Mouse (Mus musculus) midbrain, embryonic 13.5 days (tissue): Measurements from ENCODE around the gene E4f1. TPM values are rescaled to one million over a fixed set of nuclear protein-coding genes. Genes with fewer than 3 reads are reported as not detected.

Experiments used
- ATAC-seq: fragments of 200-750 bp; cut with Nextera tagmentation; 2 replicates; pipeline ENCODE4 v1.8.0; 2017; ENCODE audit warnings: mild to moderate bottlenecking, moderate TSS enrichment, moderate library complexity
- H3K27ac ChIP-seq: fragments of 300-500 bp; sonication (generic); 2 replicates; pipeline ENCODE4 v1.5.1; 2015; ENCODE audit warnings: inconsistent platforms, mild to moderate bottlenecking, moderate library complexity
- H3K27me3 ChIP-seq: fragments of 300-500 bp; sonication (generic); 2 replicates; pipeline ENCODE4 v1.6.1; 2015; ENCODE audit warnings: mild to moderate bottlenecking, inconsistent platforms
- H3K36me3 ChIP-seq: fragments of 300-500 bp; sonication (generic); 2 replicates; pipeline ENCODE4 v1.6.1; 2015; ENCODE audit warnings: mild to moderate bottlenecking, inconsistent platforms
- H3K4me1 ChIP-seq: fragments of 300-500 bp; sonication (generic); replicated peaks from 2 replicates; pipeline ENCODE4 v1.6.1; 2015; ENCODE audit warnings: inconsistent platforms
- H3K4me2 ChIP-seq: fragments of 300-500 bp; sonication (generic); replicated peaks from 2 replicates; pipeline ENCODE4 v1.6.1; 2015; ENCODE audit warnings: moderate library complexity, mild to moderate bottlenecking, inconsistent platforms
- H3K4me3 ChIP-seq: fragments of 300-500 bp; sonication (generic); replicated peaks from 2 replicates; pipeline ENCODE4 v1.5.1; 2015; ENCODE audit warnings: mild to moderate bottlenecking, inconsistent platforms
- H3K9ac ChIP-seq: fragments of 300-500 bp; sonication (generic); replicated peaks from 2 replicates; pipeline ENCODE4 v1.6.1; 2015; ENCODE audit warnings: mild to moderate bottlenecking, inconsistent platforms
- H3K9me3 ChIP-seq: fragments of 300-500 bp; sonication (generic); 2 replicates; pipeline ENCODE4 v1.6.1; 2016; ENCODE audit warnings: mild to moderate bottlenecking, inconsistent platforms
- WGBS: fragments of 180-500 bp; shearing (Covaris S2); methylation state at CpG from one replicate; pipeline ENCODE4 v1.1.7; 2015; 5-methylcytosine and 5-hydroxymethylcytosine counted together
- polyA plus RNA-seq: library from polyadenylated mRNA; unstranded; fragments of >200 nt; fragmentation: Nextera tagmentation; extraction: Ambion mirVana; gene quantifications from 2 replicates; pipeline ENCODE4 v1.2.1, GENCODE M21; 2015

The E4f1 gene
- polyA plus RNA-seq, 1 experiment from 2014 or later, result 45.1 TPM

DNA sequence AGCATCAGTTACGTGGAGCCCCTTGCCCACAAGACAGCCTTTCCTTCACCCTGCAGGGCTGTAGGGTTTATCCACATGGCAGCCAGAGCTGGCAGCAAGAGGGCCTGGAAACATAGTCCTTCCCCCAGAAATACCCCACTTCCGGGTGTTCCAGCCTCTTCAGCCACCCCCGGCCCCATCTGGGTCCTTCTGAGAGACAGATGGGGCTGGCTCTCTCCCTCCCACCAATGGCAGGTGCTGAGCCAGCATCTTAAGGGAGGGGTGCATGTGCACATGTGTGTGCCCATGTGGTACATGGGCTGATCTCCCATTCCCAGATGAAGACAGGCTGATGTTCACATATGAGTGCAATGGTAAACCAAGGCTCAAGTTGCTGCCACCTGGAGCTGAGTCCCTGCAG lies 25.3 kb upstream of the E4f1 start:
- Histone ChIP-seq H3K9ac (no peak overlapping the region), H3K27ac (no peak overlapping the region), H3K27me3 (no peaks in the 10 kb centered on the region), H3K9me3 (no peaks in the 10 kb centered on the region), H3K4me3 (no peak overlapping the region), H3K36me3 (peaks cover 47% of the 10 kb centered on the region), H3K4me2 (no peak overlapping the region), H3K4me1 (peaks cover 14% of the 10 kb centered on the region)
- 74% methylated on average over 3 of the region's 3 CpGs for WGBS
- ATAC-seq, result no peak

DNA sequence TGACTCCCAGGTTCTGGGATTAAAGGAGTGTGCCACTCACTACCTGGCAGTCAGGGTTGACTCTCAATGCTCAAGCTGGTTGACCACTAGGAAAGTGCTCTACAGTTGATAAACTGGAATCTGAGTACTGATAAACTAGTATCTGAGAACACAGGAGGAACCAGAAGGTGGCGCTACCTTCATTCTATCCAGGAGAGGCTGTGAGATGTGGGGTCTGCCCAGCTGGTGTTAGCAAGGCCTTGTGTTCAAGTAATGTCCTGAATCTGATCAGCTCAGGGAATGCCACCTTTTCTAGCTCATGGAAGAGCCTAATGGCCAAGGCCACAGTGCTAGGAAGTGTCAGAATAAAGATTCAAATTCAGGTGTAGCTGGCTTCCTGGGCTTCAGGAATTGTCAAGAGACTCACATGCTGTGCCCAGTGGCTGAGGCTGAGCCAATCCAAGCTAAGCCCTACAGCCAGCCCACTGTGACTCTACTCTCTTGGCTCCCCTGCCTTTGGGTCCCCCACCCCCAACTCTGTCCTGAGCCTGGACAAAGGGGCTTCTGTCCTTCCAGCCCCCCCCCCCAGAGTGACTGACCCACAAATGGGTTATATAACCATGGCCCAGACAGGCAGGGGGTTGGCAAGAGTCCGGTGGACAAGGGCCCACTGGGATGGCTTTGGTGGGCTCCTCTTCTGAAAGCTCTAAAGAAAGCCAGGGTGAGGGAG lies 24.7 kb upstream of the E4f1 start:
- H3K36me3 ChIP-seq, result peaks cover 41% of the 10 kb centered on the region
- no peak overlapping the region for H3K27ac ChIP-seq
- H3K9ac ChIP-seq, result no peak overlapping the region
- WGBS, result 37% methylated on average over 2 of the region's 2 CpGs
- H3K27me3 ChIP-seq, result no peaks in the 10 kb centered on the region
- H3K9me3 ChIP-seq, result no peaks in the 10 kb centered on the region
- no peak overlapping the region for H3K4me2 ChIP-seq
- ATAC-seq, result no peak
- H3K4me1 ChIP-seq, result peaks cover 21% of the 10 kb centered on the region
- no peak overlapping the region for H3K4me3 ChIP-seq

DNA sequence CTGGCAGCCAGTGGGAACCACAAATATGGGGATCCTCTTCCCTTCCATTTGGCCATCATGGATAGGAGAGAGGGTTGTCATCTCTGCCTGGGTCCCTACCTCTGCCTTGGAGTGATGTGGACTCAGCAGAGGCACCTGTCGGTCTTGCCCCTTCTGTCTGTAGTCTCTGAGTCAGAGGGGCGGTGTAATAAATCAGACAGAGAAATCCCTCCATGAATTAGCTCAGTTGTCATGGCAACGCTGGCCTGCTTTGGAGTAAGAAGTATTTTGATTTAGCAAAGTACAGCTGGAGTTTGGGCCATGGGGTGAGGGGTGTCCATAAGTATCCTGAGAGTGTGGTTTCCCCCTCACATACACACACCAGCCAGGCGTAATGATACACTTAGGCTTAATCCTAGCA lies 20.3 kb upstream of the E4f1 start:
- no peaks in the 10 kb centered on the region for H3K36me3 ChIP-seq
- H3K4me2 ChIP-seq, result peak overlapping the region; percentile 86
- peak overlapping the region; percentile 97 for H3K27ac ChIP-seq
- ATAC-seq, result no peak
- H3K27me3 ChIP-seq, result no peaks in the 10 kb centered on the region
- 57% methylated on average over 4 of the region's 4 CpGs for WGBS
- H3K9ac ChIP-seq, result peak overlapping the region; percentile 95; the same call in 1 of the 2 replicates
- H3K9me3 ChIP-seq, result no peaks in the 10 kb centered on the region
- H3K4me1 ChIP-seq, result peaks cover 40% of the 10 kb centered on the region
- peak overlapping the region; percentile 90 for H3K4me3 ChIP-seq

DNA sequence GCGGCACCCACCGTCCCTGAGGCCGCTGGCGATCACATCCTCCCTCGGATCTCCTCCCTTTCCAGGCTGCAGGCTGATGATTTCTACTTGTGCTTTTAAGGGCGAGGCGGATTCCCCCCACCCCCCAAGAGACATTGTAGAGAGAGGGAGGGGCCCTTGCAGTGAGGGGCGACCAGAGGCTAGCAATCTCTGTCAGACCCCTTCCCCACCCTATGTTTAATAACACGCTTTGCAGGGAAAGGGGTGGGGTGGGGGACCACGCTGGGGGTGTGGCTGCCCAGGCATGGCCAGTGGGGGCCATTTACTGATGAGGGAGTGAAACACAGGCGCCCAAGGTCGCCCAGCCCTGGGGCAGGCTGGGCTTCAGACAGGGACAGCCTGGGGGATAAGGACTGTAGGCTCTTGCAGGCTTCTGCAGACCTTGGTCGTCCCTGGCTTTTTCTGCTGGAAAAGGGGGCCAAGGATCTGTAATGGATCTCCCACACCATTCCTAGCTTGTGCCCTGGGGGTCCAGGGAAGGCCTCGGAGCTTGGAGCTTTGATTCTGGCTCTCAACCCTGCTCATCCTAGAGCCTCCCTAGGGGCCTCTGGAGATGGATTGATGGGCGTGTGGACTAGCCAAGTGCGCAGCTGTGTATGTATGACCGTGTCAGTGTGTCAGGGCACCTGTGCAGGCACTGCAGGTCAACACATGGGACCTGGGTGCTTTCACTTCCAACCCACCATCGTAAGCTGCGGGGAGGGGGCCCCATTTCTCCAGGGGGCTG lies 19.3 kb upstream of the E4f1 start:
- peak overlapping the region; percentile 90 for H3K4me3 ChIP-seq
- H3K27me3 ChIP-seq, result no peaks in the 10 kb centered on the region
- peak overlapping the region; percentile 95 for H3K9ac ChIP-seq
- ATAC-seq, result peak; percentile 53
- no peaks in the 10 kb centered on the region for H3K36me3 ChIP-seq
- peak overlapping the region; percentile 97 for H3K27ac ChIP-seq
- H3K4me2 ChIP-seq, result peak overlapping the region; percentile 86
- WGBS, result 12% methylated on average over 19 of the region's 19 CpGs
- H3K4me1 ChIP-seq, result peaks cover 39% of the 10 kb centered on the region
- no peaks in the 10 kb centered on the region for H3K9me3 ChIP-seq

DNA sequence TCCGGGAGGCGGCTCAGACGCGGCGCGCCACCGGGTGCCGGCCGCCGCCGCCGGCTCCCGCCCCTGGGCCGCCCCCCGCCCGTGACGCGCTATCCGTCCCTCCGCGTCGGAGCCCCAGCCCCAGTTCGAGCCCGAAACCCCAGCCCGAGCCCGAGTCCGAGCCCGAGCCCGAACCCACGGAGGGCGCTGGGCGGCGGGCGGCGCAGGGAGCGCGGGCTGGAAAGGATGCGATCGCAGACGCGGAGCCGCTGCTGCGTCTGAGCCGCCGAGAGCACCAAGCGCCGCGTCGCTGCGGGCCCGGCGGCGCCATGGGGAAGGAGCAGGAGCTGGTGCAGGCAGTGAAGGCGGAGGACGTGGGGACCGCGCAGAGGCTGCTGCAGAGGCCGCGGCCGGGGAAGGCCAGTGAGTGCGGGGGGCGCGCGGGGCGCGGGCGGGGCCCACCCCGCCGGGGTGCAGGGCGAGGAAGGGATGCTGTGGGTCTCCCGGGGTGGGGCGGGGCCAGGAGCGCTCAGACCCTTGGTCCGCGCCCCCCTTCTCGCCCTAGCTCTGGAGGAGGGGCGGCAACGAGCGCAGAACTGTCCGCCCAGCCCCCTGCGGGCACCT lies 18.6 kb upstream of the E4f1 start:
- ATAC-seq, result peak; percentile 81
- WGBS, result under 1% methylated on average over 75 of the region's 81 CpGs
- H3K9me3 ChIP-seq, result no peaks in the 10 kb centered on the region

DNA sequence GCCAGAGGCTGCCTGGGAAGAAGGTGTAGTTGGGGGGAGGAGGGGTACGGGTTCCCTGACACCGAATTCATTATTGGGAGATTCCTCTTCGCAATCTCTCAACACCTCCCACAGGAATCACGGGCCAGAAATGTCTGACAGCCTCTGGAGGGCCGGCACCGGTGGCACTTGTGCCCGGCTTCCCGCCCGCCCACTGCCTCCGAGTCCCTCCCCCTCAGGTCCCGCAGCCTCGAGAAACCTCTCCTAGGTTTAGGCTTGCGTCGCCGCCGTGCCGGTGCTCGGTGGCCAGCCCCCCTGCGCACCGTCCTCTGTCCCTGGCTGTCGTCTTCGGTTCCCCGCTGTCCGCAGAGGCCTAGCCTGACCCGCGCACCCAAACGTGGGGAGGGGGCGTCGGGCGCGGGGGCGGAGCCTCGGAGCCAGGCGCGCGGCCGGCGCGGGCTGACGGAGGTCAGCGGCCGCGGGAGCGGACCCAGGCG lies 18.1 kb upstream of the E4f1 start, which contains the start of gene Caskin1:
Gene Caskin1 (plus strand): TSS at position 416 of the 476 bp plus-strand sequence.
- Histone ChIP-seq H3K36me3 (no peaks in the 10 kb centered on the region), H3K27me3 (no peaks in the 10 kb centered on the region), H3K9ac (peak within 1 kb of the TSS; percentile 95), H3K4me2 (peak within 1 kb of the TSS; percentile 86), H3K9me3 (no peaks in the 10 kb centered on the region), H3K4me1 (peaks cover 39% of the 10 kb centered on the region), H3K4me3 (peak within 1 kb of the TSS; percentile 90), H3K27ac (peak within 1 kb of the TSS; percentile 97)
- WGBS, result 1% methylated on average over 42 of the region's 45 CpGs
- ATAC-seq, result peak; percentile 78

More for the DNA sequence above, 18.6 kb upstream of the E4f1 start:
- Histone ChIP-seq H3K9ac (peak overlapping the region; percentile 95), H3K36me3 (no peaks in the 10 kb centered on the region), H3K27ac (peak overlapping the region; percentile 97), H3K4me2 (peak overlapping the region; percentile 86), H3K27me3 (no peaks in the 10 kb centered on the region), H3K4me3 (peak overlapping the region; percentile 90), H3K4me1 (peaks cover 39% of the 10 kb centered on the region)

DNA sequence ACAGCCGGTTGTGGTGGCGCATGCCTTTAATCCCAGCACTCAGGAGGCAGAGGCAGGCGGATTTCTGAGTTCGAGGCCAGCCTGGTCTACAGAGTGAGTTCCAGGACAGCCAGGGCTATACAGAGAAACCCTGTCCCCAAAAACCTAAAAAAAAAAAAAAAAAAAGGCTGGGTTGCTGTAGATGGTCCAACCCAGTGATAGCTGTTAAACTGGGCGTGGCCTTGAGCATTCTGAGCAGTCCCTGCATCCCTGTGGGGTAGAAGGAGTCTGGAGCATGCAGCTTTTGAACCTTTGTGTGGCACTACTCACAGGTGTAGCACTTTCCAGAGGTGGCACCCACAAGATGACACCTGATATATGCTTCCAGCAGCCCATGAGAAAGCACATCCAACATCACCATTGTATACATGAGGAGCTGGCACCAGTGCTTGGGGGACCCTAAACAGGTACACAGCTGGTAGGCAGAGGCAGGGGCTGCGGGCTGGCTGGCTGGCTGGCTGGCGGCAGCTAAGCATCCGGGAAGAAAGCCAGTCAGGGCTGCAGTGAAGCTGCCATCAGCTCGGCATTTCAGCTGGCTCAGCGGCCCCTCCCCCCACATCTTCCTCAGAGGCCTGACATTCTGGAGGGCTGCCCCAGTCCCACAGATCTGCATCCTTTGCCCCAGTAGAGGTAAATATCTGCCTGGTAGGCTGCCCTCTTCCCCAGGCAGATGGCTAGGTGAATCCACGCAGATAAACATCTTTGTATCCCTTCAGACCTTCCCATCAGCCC lies 15.2 kb upstream of the E4f1 start:
- Histone ChIP-seq H3K36me3 (no peaks in the 10 kb centered on the region), H3K9me3 (no peaks in the 10 kb centered on the region), H3K4me1 (peaks cover 28% of the 10 kb centered on the region), H3K27ac (peak overlapping the region; percentile 79), H3K4me2 (0 out of 2 replicates have a peak overlapping the region, but pooled peaks have one; percentile 15), H3K27me3 (no peaks in the 10 kb centered on the region), H3K4me3 (no peak overlapping the region), H3K9ac (peak overlapping the region; percentile 52)
- no peak for ATAC-seq
- 46% methylated on average over 11 of the region's 11 CpGs for WGBS

DNA sequence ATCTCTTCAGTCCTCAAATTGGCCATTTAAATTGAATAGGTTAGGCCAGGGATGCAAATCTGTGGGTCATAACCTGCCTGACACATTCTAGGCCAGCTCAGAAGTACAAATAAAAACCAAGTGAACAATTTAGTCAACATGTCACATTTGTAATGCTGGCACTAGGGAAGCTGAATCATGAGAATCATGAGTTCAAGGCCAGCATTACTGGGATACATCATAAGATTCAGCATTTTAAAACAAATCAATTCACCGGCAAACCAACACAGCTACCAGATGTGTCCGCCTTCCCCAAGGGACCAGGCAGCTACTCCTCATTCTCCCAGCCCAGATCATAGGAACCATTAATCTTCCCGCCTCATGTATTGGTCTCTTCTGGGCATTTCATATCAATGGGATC lies 13.4 kb upstream of the E4f1 start:
- Histone ChIP-seq H3K4me2 (no peak overlapping the region), H3K9ac (no peak overlapping the region), H3K9me3 (no peaks in the 10 kb centered on the region), H3K27ac (no peak overlapping the region), H3K4me1 (peaks cover 22% of the 10 kb centered on the region), H3K4me3 (no peak overlapping the region), H3K27me3 (no peaks in the 10 kb centered on the region), H3K36me3 (no peaks in the 10 kb centered on the region)
- no peak for ATAC-seq
- 78% methylated on average over 3 of the region's 3 CpGs for WGBS

DNA sequence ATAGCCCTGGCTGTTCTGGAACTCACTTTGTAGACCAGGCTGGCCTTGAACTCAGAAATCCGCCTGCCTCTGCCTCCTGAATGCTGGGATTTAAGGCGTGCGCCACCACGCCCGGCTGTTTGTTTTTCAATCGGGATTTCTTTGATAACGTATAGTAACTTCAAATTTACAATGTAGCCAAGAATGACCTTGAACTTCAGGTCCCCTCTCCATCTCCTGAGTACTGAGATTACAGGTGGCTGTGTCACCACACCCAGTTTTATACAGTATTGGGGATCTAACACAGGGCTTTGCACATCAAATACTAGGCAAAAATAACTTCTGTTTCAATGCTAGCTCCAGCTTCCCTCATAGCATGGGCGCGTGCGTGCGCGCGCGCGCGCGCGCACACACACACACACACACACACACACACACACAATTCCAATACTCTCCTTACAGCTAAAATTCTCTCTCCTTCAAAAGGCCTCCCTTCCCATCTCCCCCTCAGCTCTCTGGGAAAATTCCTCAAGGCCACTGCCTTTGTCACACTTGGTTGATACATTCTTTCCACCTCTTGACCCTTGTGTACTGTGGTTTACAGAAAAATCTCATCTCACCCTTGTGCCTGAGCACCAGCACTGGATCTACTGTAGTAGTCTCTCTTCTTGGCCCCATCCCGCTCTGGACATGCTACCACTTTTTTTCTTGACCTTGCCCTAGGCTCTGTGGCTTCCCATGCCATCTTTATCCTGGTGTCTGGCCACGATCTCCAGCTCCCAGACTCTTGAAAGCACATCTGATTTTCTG lies 11.1 kb upstream of the E4f1 start:
- Histone ChIP-seq H3K9ac (0 out of 2 replicates have a peak overlapping the region, but pooled peaks have one; percentile 6), H3K4me3 (no peak overlapping the region), H3K36me3 (peaks cover 12% of the 10 kb centered on the region), H3K4me1 (peaks cover 23% of the 10 kb centered on the region), H3K4me2 (no peak overlapping the region), H3K27ac (no peak overlapping the region), H3K27me3 (no peaks in the 10 kb centered on the region), H3K9me3 (no peaks in the 10 kb centered on the region)
- ATAC-seq, result no peak
- WGBS, result 94% methylated on average over 20 of the region's 20 CpGs

DNA sequence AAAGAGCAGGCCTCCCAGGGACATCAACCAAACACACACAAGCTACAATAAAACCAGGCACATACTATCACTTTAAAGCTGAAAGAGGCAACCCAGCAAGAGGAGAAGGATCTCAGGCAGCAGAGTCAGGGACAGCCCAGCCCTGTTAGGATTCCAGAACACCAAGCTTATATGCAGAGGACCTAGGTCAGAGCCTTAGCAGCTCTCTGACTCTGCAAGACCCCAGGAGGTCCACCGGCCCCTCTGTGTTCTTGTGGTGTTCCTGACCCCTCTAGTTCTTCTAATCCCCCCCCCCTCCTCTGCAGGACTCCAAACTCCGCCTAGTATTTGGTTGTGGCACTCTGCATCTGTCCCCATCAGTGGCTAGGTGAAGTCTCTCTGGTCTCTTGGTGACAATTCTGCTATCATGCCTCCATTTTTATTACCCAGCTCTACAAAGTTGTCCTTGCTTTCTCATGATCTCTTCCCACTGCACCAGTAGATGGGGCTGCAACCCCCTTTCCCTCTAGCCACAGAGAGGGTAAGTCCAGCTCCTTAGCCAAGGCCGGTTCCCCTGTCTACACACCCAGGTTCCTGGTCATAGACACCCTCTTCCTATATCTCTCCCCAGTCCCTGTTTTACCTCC lies 10.2 kb upstream of the E4f1 start:
- Histone ChIP-seq H3K9ac (no peak overlapping the region; the same call in 1 of the 2 replicates), H3K36me3 (peaks cover 21% of the 10 kb centered on the region), H3K9me3 (no peaks in the 10 kb centered on the region), H3K4me2 (peak overlapping the region; percentile 40; the same call in 1 of the 2 replicates), H3K4me3 (no peak overlapping the region), H3K27me3 (no peaks in the 10 kb centered on the region), H3K4me1 (peaks cover 18% of the 10 kb centered on the region), H3K27ac (no peak overlapping the region)
- WGBS, result 52% methylated on average over 3 of the region's 3 CpGs
- no peak for ATAC-seq
